Mouse (Mus musculus) olfactory bulb, adult 2 months (tissue): ENCODE measurements around the gene Myh1.

Source experiments
- CTCF ChIP-seq: fragments of 200-500 bp; IDR thresholded peaks from 2 replicates; pipeline ENCODE4 v1.5.1; 2012; ENCODE audit warnings: low read depth, mild to moderate bottlenecking, low read length, moderate library complexity; ENCODE audit not compliant: insufficient read depth
- POLR2A ChIP-seq: fragments of 200-500 bp; IDR thresholded peaks from 2 replicates; pipeline ENCODE4 v1.6.1; 2012; ENCODE audit warnings: mild to moderate bottlenecking, low read depth, low read length, moderate library complexity; ENCODE audit not compliant: insufficient read depth

- TF ChIP-seq CTCF (no peak), POLR2A (no peak)
Observed at GRCm38 (mm10) chr11:67151159-67151558, 48.7 kb upstream of the Myh1 start.
